Mouse (Mus musculus) olfactory bulb, adult 2 months (tissue): ENCODE data around the gene Ccdc146.

Experiments used
- CTCF ChIP-seq: fragments of 200-500 bp; IDR thresholded peaks from 2 replicates; pipeline ENCODE4 v1.5.1; 2012; ENCODE audit warnings: low read depth, mild to moderate bottlenecking, low read length, moderate library complexity; ENCODE audit not compliant: insufficient read depth
- POLR2A ChIP-seq: fragments of 200-500 bp; IDR thresholded peaks from 2 replicates; pipeline ENCODE4 v1.6.1; 2012; ENCODE audit warnings: mild to moderate bottlenecking, low read depth, low read length, moderate library complexity; ENCODE audit not compliant: insufficient read depth

- TF ChIP-seq POLR2A, result no peak
- no peak for TF ChIP-seq CTCF
Measured at GRCm38 (mm10) chr5:21382678-21383077, 41.8 kb downstream of the Ccdc146 start.
